Mouse (Mus musculus) G1E (cell line): Measurements from ENCODE around the gene Rnf220. TPM values are rescaled to one million over a fixed set of nuclear protein-coding genes. Genes with fewer than 3 reads are reported as not detected.

Source experiments
- ATAC-seq: 2 replicates; pipeline ENCODE4 v1.8.0; 2016; ENCODE audit warnings: mild to moderate bottlenecking; ENCODE audit not compliant: insufficient number of reproducible peaks, poor library complexity, low FRiP score, severe bottlenecking; ENCODE audit errors: extremely low read depth
- DNase-seq: peaks from one replicate; pipeline ENCODE4 v3.0.0; 2012; ENCODE audit warnings: low spot score
- H3K27me3 ChIP-seq: 2 replicates; pipeline ENCODE4 v1.6.1; 2012; ENCODE audit warnings: mild to moderate bottlenecking, low read length, inconsistent platforms; ENCODE audit not compliant: insufficient read depth
- H3K36me3 ChIP-seq: replicated peaks from 2 replicates; pipeline ENCODE3; 2012; ENCODE audit warnings: mild to moderate bottlenecking, inconsistent platforms
- H3K4me1 ChIP-seq: 2 replicates; pipeline ENCODE4 v1.6.1; 2012; ENCODE audit warnings: low read depth, low read length, inconsistent platforms, mixed read lengths; ENCODE audit not compliant: insufficient read depth
- H3K4me3 ChIP-seq: 2 replicates; pipeline ENCODE4 v1.5.1; 2012; ENCODE audit warnings: low read depth, mild to moderate bottlenecking, inconsistent platforms, low read length, moderate library complexity, mixed read lengths
- H3K9me3 ChIP-seq: replicated peaks from 2 replicates; pipeline ENCODE4 v1.6.1; 2012; ENCODE audit warnings: inconsistent platforms
- CTCF ChIP-seq: IDR thresholded peaks from 2 replicates; pipeline ENCODE4 v1.5.1; 2012; ENCODE audit warnings: low read depth, low read length, inconsistent platforms, mixed read lengths
- GATA1 ChIP-seq: IDR thresholded peaks from 2 replicates; pipeline ENCODE4 v1.6.1; 2012; ENCODE audit warnings: borderline replicate concordance, low read length, inconsistent platforms, mixed read lengths
- GATA2 ChIP-seq: IDR thresholded peaks from 2 replicates; pipeline ENCODE4 v1.6.1; 2012; ENCODE audit warnings: low read depth, low read length, inconsistent platforms, borderline replicate concordance
- POLR2AphosphoS5 ChIP-seq: IDR thresholded peaks from 2 replicates; pipeline ENCODE4 v1.6.1; 2012; ENCODE audit warnings: low read depth, low read length, inconsistent platforms; ENCODE audit not compliant: insufficient replicate concordance
- TAL1 ChIP-seq: conservative IDR thresholded peaks from 2 replicates; pipeline ENCODE4 v1.6.1; 2012; ENCODE audit warnings: low read depth, low read length, inconsistent platforms, mixed read lengths
- polyA plus RNA-seq: library from polyadenylated mRNA; stranded (reverse); fragments of >175 nt; gene quantifications from 2 replicates; pipeline ENCODE4 v1.2.3, GENCODE M21; 2012
- total RNA-seq, 2 experiments: library from RNA; stranded (forward) in 1 of 2; stranded (reverse) in 1 of 2; fragments of 200-1000 nt in 1 of 2; fragments of >200 nt in 1 of 2; fragmentation: Nextera tagmentation in 1 of 2; gene quantifications; 2 replicates each; pipeline ENCODE4 v1.2.3; 2014 to 2017

Rnf220 gene
- total and polyA plus RNA-seq, 3 experiments: 87.7 to 113 (median 88.7) TPM

DNA sequence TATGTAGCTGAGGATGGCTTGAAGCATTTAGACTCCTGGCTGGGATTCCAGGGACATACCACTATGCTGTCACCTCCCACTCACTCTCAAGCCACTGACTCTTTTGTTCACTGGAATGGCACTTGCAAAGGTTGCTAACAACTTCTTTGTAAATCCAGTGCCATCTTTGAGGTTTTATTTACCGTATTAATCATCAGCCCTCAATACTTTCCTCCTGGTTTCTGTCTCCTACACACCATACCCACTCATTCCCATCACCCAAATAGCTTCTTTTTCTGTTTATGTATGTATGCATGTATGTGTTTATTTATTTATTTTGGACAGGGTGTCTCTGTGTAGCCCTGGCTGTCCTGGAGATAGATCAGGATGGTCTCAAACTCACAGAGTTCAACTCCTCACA is 245.9 kb downstream of the Rnf220 start:
- TF ChIP-seq CTCF (no peak), TAL1 (no peak)
- DNase-seq: no peak
- H3K36me3 ChIP-seq: no peaks in the 10 kb centered on the region
- H3K9me3 ChIP-seq: no peaks in the 10 kb centered on the region
- H3K4me1 ChIP-seq: peaks cover 15% of the 10 kb centered on the region
- no peak for ATAC-seq
- peaks cover 22% of the 10 kb centered on the region for H3K27me3 ChIP-seq
- H3K4me3 ChIP-seq: no peak overlapping the region

DNA sequence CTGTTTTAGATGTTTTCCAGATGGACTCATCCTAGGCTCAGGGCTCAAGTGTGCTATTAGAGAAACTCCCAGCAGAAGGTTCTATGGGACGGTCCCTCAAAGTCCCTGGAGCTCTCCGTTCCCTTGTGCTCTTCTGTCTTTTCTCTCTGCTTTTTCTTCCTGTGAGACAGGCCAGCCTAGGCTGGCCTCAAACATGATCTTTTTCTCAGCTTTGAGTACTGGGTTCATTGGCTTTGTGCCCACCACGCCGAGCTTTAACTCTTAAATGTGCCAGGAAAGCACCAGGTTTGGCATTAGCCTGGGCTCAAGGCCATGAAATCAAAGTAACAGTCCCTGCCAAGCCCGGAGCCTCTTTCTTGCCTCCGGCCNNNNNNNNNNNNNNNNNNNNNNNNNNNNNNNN is 256.0 kb downstream of the Rnf220 start:
- TF ChIP-seq GATA2: no peak
- TF ChIP-seq POLR2AphosphoS5: no peak
- TF ChIP-seq GATA1: no peak
- TF ChIP-seq CTCF: no peak
- no peak for TF ChIP-seq TAL1

DNA sequence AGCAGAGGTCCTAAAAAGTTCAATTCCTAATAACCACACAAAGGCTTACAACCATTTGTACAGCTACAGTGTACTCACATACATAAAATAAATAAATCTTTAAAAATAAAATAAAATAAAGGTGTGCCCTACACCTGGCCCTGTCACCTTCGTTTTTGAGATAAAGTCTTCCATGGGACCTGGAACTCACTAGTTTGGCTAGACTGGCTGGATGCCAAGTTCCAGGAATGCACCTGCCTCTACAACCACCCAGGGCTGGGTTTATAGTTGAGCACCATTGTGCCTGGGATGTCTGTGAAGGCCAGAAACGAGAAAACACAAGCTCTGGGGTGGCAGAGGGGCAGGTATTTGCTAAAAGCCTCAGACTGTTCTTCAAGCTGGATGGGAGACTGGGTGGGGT is 257.7 kb downstream of the Rnf220 start:
- no peaks in the 10 kb centered on the region for H3K36me3 ChIP-seq
- DNase-seq (no peak), ATAC-seq (no peak)
- H3K4me1 ChIP-seq: no peaks in the 10 kb centered on the region
- H3K4me3 ChIP-seq: no peak overlapping the region
- peaks cover 4% of the 10 kb centered on the region for H3K9me3 ChIP-seq
- TF ChIP-seq CTCF: no peak
- TF ChIP-seq GATA1: no peak
- TF ChIP-seq GATA2: no peak
- TF ChIP-seq POLR2AphosphoS5: no peak
- TF ChIP-seq TAL1: no peak
- peaks cover 4% of the 10 kb centered on the region for H3K27me3 ChIP-seq

More for the DNA sequence above, 256.0 kb downstream of the Rnf220 start:
- no peak for DNase-seq
- no peaks in the 10 kb centered on the region for H3K27me3 ChIP-seq
- H3K9me3 ChIP-seq: peaks cover 4% of the 10 kb centered on the region
- H3K4me3 ChIP-seq: no peak overlapping the region
- no peaks in the 10 kb centered on the region for H3K36me3 ChIP-seq
- ATAC-seq: no peak
- no peaks in the 10 kb centered on the region for H3K4me1 ChIP-seq

DNA sequence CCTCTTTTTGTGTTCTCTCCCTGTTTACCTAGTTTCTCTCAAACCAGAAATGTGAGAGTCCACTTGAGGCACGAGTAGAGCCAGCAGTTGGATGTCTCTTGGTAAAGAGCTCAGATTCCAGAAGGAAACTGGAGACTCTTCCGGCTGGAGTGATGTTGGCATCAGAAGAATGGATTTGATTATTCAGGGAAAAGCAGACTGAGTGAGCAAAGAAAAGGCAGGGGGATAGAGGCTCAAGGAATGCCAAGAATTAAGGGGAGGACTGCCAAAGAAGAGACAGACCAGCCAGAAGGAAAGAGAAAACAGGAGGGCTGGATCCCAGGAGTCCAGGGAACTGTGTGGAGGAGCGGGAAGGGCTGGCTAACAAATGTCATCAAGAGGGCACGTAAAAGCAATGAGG is 261.0 kb downstream of the Rnf220 start:
- H3K9me3 ChIP-seq: peaks cover 4% of the 10 kb centered on the region
- DNase-seq (no peak), ATAC-seq (no peak)
- peaks cover 10% of the 10 kb centered on the region for H3K27me3 ChIP-seq
- no peaks in the 10 kb centered on the region for H3K4me1 ChIP-seq
- H3K36me3 ChIP-seq: no peaks in the 10 kb centered on the region
- TF ChIP-seq GATA1 (no peak), CTCF (no peak), POLR2AphosphoS5 (no peak), GATA2 (no peak), TAL1 (no peak)
- H3K4me3 ChIP-seq: no peak overlapping the region

DNA sequence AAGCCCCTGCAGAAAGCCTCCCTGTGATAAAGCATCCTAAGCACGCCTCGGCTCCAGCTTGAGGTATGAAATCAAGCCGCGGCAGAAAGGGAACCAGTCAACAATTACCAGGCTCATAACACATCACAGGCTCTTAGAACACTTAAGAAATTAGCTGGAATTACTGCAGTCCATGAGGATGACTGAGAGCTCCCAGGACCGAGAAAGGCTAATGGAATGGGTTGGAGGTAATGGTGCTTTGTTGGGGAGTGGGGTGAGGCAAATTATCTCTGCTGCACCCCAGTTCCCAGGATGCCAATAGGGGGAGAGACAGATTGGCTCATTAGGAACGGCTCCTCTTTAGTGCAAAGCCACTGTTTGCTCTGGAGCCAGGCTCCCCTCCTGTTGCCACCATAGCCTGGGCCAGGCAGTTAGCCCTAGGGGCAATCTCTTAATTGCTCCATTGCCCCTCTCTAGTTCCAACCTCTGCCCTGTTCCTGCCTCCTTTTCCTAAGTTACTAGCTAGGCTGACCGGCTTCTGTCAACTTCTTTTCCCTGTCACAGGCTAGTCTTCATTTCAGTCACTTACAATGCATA is 262.6 kb downstream of the Rnf220 start:
- no peak overlapping the region for H3K4me3 ChIP-seq
- H3K9me3 ChIP-seq: peaks cover 4% of the 10 kb centered on the region
- H3K27me3 ChIP-seq: peaks cover 14% of the 10 kb centered on the region
- H3K4me1 ChIP-seq: no peaks in the 10 kb centered on the region
- TF ChIP-seq GATA2 (no peak), CTCF (no peak), GATA1 (no peak), POLR2AphosphoS5 (no peak), TAL1 (no peak)
- ATAC-seq: no peak
- DNase-seq: no peak
- no peaks in the 10 kb centered on the region for H3K36me3 ChIP-seq

DNA sequence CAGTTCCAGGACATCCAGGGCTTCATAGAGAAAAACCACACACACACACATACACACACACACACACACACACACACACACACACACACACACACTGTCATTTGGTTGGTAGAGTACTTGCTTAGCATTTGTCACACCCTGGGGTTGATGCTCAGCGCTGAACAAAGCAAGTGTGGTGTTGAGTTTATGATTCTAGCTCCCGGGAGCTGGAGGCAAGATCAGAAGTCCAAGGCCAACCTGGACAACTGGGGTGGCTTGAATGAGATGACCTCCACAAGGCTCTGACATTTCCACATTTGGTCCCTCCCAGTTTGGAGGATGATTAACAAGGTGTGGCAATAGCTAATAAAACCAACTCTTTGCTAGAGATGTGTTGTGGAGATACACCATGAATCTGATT is 265.6 kb downstream of the Rnf220 start:
- Histone ChIP-seq H3K9me3 (no peaks in the 10 kb centered on the region; the same call in 1 of the 2 replicates), H3K27me3 (peaks cover 24% of the 10 kb centered on the region), H3K4me3 (no peak overlapping the region), H3K4me1 (no peaks in the 10 kb centered on the region), H3K36me3 (no peaks in the 10 kb centered on the region)
- no peak for DNase-seq
- TF ChIP-seq CTCF: no peak
- TF ChIP-seq GATA2: no peak
- TF ChIP-seq GATA1: no peak
- TF ChIP-seq TAL1: no peak
- TF ChIP-seq POLR2AphosphoS5: no peak
- ATAC-seq: no peak

DNA sequence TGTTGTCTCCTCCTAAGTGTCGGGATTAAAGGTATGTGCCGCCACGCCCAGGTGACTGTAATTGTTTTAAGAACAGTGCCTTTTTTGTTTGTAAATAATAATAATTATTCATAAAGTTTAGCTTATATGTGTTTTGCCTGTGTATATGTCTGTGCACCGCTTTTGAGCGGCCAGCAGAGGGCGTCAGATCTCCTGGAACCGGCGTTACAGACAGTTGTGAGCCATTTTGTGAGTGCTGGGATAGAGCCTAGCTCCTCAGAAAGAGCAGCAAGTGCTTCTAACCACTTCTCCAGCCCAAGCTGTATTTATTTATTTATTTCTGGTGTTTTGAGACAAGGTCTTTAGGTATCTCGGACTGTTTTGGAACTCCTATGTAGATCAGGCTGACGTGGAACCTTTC is 266.5 kb downstream of the Rnf220 start:
- no peak for TF ChIP-seq POLR2AphosphoS5
- no peak for TF ChIP-seq TAL1
- TF ChIP-seq GATA2: no peak
- TF ChIP-seq CTCF: 0 out of 2 replicates have a peak, but pooled peaks have one; percentile 7
- TF ChIP-seq GATA1: no peak
- no peak for DNase-seq
- no peak for ATAC-seq
- peaks cover 26% of the 10 kb centered on the region for H3K27me3 ChIP-seq
- no peaks in the 10 kb centered on the region for H3K9me3 ChIP-seq
- H3K36me3 ChIP-seq: no peaks in the 10 kb centered on the region
- H3K4me1 ChIP-seq: no peaks in the 10 kb centered on the region
- no peak overlapping the region for H3K4me3 ChIP-seq
